Mouse (Mus musculus): ENCODE measurements around the gene Ankrd40. TPM values are rescaled to one million over a fixed set of nuclear protein-coding genes. Genes with fewer than 3 reads are reported as not detected.

Gene Ankrd40
- polyA plus RNA-seq, 1 experiment from 2014 or later: 11.8 TPM

DNA sequence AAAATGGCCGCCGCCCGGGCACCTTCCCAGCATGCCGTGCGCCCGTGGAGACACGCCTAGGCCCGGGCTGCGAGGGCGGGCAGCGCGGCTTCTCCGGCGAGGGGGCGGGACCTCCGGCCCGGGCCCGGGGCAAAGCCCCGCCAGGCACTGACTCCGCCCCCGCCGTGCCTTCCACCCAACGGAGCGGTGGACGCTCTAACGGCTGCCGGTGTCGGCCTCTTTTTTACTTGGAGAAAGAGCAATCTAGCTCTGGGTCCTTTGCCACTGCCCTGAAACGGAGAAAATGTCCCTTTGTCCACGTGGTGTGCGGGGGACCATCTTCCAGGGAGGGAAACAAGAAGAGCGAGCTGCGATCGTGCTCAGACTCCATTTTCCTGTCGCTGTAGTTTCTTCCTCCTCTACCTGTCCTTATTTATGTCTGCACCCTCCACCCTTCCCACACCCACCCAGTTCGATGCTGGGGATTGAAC, 5.8 kb upstream of the Ankrd40 start, which contains the start of gene Luc7l3:
Gene Luc7l3 (minus strand): TSS at position 58 of the 470 bp plus-strand sequence.
- Histone ChIP-seq H3K9me3 (ENCODE audit: control insufficient read depth, low read length) (no peaks in the 10 kb centered on the region), H3K27me3 (replicated peaks; ENCODE audit: control insufficient read depth, insufficient read depth, low read length) (no peaks in the 10 kb centered on the region), H3K27ac (ENCODE audit: low read length) (peak within 1 kb of the TSS; percentile 95), H3K4me1 (ENCODE audit: control insufficient read depth, insufficient read depth, low read length) (peaks cover 15% of the 10 kb centered on the region), H3K36me3 (ENCODE audit: control insufficient read depth, insufficient read depth, low read length) (no peaks in the 10 kb centered on the region), H3K9ac (ENCODE audit: low read depth, low read length) (peak within 1 kb of the TSS; percentile 100), H3K4me3 (ENCODE audit: low read length) (peak within 1 kb of the TSS; percentile 99), H3K4me2 (ENCODE audit: low read depth, low read length) (peak within 1 kb of the TSS; percentile 81)
- peak; percentile 96 for ATAC-seq
- WGBS: under 1% methylated on average over 36 of the region's 36 CpGs

DNA sequence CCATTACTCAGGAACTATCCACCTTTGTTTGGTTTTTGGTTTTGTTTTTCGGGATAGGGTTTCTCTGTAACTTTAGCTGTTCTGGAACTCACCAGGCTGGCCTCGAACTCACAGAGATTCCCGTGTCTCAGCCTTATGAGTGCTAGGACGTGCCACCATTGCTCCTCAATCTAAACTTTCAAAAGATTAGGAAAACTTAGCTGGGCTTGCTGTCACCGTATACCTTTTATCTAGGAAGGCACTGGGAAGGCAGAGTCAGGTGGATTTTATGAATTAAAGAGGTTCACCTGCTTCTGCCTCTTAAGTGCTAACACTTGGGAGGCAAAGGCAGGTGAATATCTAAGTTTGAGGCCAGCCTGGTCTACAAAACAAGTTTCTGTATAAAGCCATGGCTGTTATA, 5.2 kb upstream of the Ankrd40 start:
- peak overlapping the region; percentile 99 for H3K4me3 ChIP-seq (ENCODE audit: low read length)
- H3K4me2 ChIP-seq (ENCODE audit: low read depth, low read length): peak overlapping the region; percentile 81
- peak overlapping the region; percentile 100 for H3K9ac ChIP-seq (ENCODE audit: low read depth, low read length)
- no peak for ATAC-seq
- no peaks in the 10 kb centered on the region for H3K27me3 ChIP-seq (replicated peaks; ENCODE audit: control insufficient read depth, insufficient read depth, low read length)
- H3K27ac ChIP-seq (ENCODE audit: low read length): peak overlapping the region; percentile 95
- peaks cover 13% of the 10 kb centered on the region for H3K4me1 ChIP-seq (ENCODE audit: control insufficient read depth, insufficient read depth, low read length)
- no peaks in the 10 kb centered on the region for H3K36me3 ChIP-seq (ENCODE audit: control insufficient read depth, insufficient read depth, low read length)
- WGBS: 33% methylated on average over 5 of the region's 5 CpGs
- no peaks in the 10 kb centered on the region for H3K9me3 ChIP-seq (ENCODE audit: control insufficient read depth, low read length)

DNA sequence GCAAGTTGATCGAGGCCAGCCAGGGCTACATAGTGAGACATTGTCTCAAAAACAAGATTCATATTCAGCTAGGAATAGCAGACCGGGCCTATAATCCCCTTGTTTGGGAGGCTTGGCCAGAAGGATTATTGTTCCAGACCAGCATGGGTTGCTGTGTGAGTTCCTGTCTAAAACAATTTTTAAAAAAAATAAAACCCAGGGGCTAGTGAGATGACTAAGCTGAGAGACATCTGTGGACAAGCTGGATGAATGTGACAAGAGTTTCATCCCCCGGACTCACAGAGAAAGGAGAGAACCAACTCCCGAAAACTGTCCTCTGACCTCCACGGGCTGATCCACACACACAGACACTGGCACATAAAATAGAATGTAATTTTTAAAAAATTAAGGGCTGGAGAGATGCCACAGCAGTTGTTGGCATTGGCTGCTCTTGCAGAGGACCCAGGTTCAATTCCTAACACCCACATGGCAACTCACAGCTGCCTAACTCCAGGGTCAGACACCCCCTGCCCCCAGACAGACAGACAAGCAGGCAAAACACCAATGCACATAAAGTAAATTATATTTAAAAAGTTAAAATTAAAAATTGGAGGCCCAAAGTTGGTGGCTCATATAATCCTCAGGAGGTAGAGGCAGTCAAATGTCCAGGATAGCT, 4.4 kb upstream of the Ankrd40 start:
- no peak for ATAC-seq
- no peaks in the 10 kb centered on the region for H3K27me3 ChIP-seq (replicated peaks; ENCODE audit: control insufficient read depth, insufficient read depth, low read length)
- 81% methylated on average over 5 of the region's 5 CpGs for WGBS
- peaks cover 11% of the 10 kb centered on the region for H3K4me1 ChIP-seq (ENCODE audit: control insufficient read depth, insufficient read depth, low read length)
- H3K4me3 ChIP-seq (ENCODE audit: low read length): no peak overlapping the region
- H3K9me3 ChIP-seq (ENCODE audit: control insufficient read depth, low read length): no peaks in the 10 kb centered on the region
- no peak overlapping the region for H3K9ac ChIP-seq (ENCODE audit: low read depth, low read length)
- H3K4me2 ChIP-seq (ENCODE audit: low read depth, low read length): no peak overlapping the region
- H3K27ac ChIP-seq (ENCODE audit: low read length): no peak overlapping the region
- H3K36me3 ChIP-seq (ENCODE audit: control insufficient read depth, insufficient read depth, low read length): no peaks in the 10 kb centered on the region

DNA sequence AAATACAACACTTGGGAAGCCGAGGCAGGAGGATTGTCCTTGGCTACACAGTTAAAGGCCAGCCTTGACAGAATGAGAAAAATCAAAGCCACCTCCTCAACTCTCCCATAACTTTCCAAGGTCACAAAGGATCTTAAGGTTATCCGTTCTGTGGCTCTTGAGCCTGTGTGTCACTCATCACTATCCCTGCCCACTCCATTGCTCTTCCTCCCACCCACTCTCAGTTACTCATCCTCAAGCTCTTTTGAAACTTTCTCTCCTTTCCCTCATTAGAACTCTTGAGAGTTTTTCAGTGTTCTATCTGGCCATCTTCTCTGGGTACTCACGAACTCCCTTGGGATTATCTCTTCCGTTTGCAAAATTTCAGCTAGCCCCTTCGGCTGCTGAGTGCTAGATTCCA, 3.2 kb upstream of the Ankrd40 start:
- WGBS: 82% methylated on average over 5 of the region's 5 CpGs
- Histone ChIP-seq H3K4me2 (ENCODE audit: low read depth, low read length) (no peak overlapping the region), H3K36me3 (ENCODE audit: control insufficient read depth, insufficient read depth, low read length) (no peaks in the 10 kb centered on the region), H3K4me3 (ENCODE audit: low read length) (no peak overlapping the region), H3K4me1 (ENCODE audit: control insufficient read depth, insufficient read depth, low read length) (peaks cover 13% of the 10 kb centered on the region), H3K9ac (ENCODE audit: low read depth, low read length) (no peak overlapping the region), H3K27me3 (replicated peaks; ENCODE audit: control insufficient read depth, insufficient read depth, low read length) (no peaks in the 10 kb centered on the region), H3K27ac (ENCODE audit: low read length) (no peak overlapping the region), H3K9me3 (ENCODE audit: control insufficient read depth, low read length) (no peaks in the 10 kb centered on the region)
- ATAC-seq: no peak

DNA sequence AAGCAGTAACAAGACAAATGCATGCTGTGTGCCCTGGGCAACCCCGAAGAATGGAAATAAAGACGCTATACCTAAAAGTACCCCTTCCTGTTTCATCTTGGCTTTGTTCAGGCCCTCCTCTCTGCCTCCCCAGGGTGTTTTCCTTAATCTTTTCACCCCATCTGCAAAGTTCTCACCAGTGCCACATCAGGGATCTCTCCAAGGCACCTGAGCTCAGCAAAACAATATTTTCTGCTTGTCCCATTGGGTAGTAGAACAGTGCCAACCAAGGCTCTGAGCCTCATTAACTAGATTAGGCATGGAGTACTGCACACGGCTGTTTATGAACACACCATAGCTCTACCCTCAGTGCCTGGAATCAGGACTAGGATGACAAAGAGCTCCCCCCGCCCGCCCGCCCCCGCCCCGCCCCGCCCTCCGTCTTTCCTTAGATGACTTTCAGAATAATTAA, 815 bp upstream of the Ankrd40 start:
- ATAC-seq: no peak
- H3K4me2 ChIP-seq (ENCODE audit: low read depth, low read length): peak overlapping the region; percentile 41
- 9% methylated on average over 10 of the region's 10 CpGs for WGBS

DNA sequence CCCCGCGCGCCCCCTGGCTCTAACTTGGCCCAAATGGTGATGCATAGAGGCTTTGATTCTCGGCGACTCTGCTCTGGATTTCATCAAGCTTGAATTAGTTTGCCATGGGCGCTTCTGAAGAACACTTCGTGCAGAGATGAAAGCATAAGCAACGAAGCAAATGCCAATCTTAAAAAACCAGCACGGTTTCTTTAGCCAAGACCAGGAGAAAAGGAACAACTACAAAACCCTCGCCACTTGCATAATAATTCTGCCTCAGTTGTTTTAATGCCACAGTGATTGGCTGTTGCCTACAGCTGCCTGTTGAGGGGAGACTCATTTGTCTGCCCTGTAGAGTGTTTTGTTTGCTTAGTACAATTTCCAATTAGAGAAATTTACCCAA, 834 bp downstream of the Ankrd40 start:
- no peaks in the 10 kb centered on the region for H3K36me3 ChIP-seq (ENCODE audit: control insufficient read depth, insufficient read depth, low read length)
- ATAC-seq: no peak
- no peaks in the 10 kb centered on the region for H3K27me3 ChIP-seq (replicated peaks; ENCODE audit: control insufficient read depth, insufficient read depth, low read length)
- H3K9ac ChIP-seq (ENCODE audit: low read depth, low read length): peak overlapping the region; percentile 96
- H3K4me2 ChIP-seq (ENCODE audit: low read depth, low read length): peak overlapping the region; percentile 76
- H3K9me3 ChIP-seq (ENCODE audit: control insufficient read depth, low read length): no peaks in the 10 kb centered on the region
- peak overlapping the region; percentile 99 for H3K27ac ChIP-seq (ENCODE audit: low read length)
- 2% methylated on average over 10 of the region's 10 CpGs for WGBS
- peak overlapping the region; percentile 82 for H3K4me3 ChIP-seq (ENCODE audit: low read length)
- H3K4me1 ChIP-seq (ENCODE audit: control insufficient read depth, insufficient read depth, low read length): peaks cover 18% of the 10 kb centered on the region

More for the DNA sequence above, 815 bp upstream of the Ankrd40 start:
- Histone ChIP-seq H3K4me1 (ENCODE audit: control insufficient read depth, insufficient read depth, low read length) (peaks cover 13% of the 10 kb centered on the region), H3K9me3 (ENCODE audit: control insufficient read depth, low read length) (no peaks in the 10 kb centered on the region), H3K27me3 (replicated peaks; ENCODE audit: control insufficient read depth, insufficient read depth, low read length) (no peaks in the 10 kb centered on the region), H3K36me3 (ENCODE audit: control insufficient read depth, insufficient read depth, low read length) (no peaks in the 10 kb centered on the region), H3K4me3 (ENCODE audit: low read length) (peak overlapping the region; percentile 18; the same call in 1 of the 2 replicates), H3K9ac (ENCODE audit: low read depth, low read length) (peak overlapping the region; percentile 53; the same call in 1 of the 2 replicates), H3K27ac (ENCODE audit: low read length) (peak overlapping the region; percentile 83)

DNA sequence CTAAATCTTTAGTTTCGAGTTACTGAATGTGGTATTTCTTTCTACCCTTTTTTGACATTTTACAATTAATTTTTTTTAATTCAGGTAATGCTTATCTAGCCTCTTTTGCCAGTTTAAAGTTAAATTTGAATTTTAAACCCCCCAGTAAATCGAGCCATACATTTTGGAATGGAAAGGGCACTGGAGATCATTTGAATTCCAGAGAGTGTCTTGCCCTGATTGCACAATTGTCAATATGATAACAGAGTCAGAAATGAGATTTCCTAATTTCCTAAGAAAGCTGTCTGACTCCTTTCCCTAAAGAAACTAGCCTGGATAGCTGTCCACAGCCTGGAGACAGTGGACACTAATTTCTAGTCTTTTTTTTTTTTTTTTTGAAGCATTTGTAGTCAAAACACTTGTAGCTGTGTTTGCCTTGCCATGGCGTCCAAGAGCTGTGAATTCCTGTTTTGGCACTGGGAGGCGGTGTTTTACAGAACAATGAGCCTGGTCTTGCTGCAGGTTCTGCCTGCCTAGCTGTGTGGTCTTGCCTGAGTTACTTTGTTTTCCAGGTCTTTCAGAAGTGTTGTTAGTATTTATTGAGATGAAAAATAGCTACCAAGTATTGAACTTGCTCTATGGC, 1.6 kb downstream of the Ankrd40 start:
- no peaks in the 10 kb centered on the region for H3K9me3 ChIP-seq (ENCODE audit: control insufficient read depth, low read length)
- no peaks in the 10 kb centered on the region for H3K27me3 ChIP-seq (replicated peaks; ENCODE audit: control insufficient read depth, insufficient read depth, low read length)
- H3K36me3 ChIP-seq (ENCODE audit: control insufficient read depth, insufficient read depth, low read length): no peaks in the 10 kb centered on the region
- H3K9ac ChIP-seq (ENCODE audit: low read depth, low read length): no peak overlapping the region
- no peak overlapping the region for H3K4me3 ChIP-seq (ENCODE audit: low read length)
- H3K4me1 ChIP-seq (ENCODE audit: control insufficient read depth, insufficient read depth, low read length): peaks cover 22% of the 10 kb centered on the region
- 48% methylated on average over 4 of the region's 4 CpGs for WGBS
- ATAC-seq: no peak
- peak overlapping the region; percentile 50 for H3K27ac ChIP-seq (ENCODE audit: low read length)
- H3K4me2 ChIP-seq (ENCODE audit: low read depth, low read length): peak overlapping the region; percentile 30; the same call in 1 of the 2 replicates

DNA sequence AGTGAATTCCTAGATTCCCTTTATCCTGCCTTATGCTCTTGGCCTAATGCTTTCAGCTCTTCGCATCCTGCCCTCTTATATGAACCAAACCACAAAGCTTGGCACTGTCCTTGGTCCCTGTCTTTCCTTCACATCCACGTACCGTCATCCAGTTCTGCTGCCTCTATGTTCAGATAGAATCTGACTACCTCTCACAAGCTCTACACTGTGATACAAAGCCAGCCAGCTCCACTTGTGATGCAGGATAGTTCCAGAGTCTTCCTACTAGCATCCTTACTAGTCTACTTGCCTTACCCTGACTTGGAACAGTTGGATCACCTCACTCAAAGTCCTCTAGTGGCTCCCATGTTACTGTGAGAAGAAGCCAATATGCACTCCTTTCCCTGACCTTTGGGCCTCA, 2.4 kb downstream of the Ankrd40 start:
- Histone ChIP-seq H3K27ac (ENCODE audit: low read length) (peak overlapping the region; percentile 90), H3K27me3 (replicated peaks; ENCODE audit: control insufficient read depth, insufficient read depth, low read length) (no peaks in the 10 kb centered on the region), H3K9ac (ENCODE audit: low read depth, low read length) (no peak overlapping the region), H3K4me1 (ENCODE audit: control insufficient read depth, insufficient read depth, low read length) (peaks cover 24% of the 10 kb centered on the region), H3K4me3 (ENCODE audit: low read length) (peak overlapping the region; percentile 1; the same call in 1 of the 2 replicates), H3K9me3 (ENCODE audit: control insufficient read depth, low read length) (no peaks in the 10 kb centered on the region), H3K36me3 (ENCODE audit: control insufficient read depth, insufficient read depth, low read length) (no peaks in the 10 kb centered on the region), H3K4me2 (ENCODE audit: low read depth, low read length) (0 out of 2 replicates have a peak overlapping the region, but pooled peaks have one; percentile 13)
- ATAC-seq: no peak; the same call in none of the 2 replicates
- 85% methylated on average over 3 of the region's 3 CpGs for WGBS

DNA sequence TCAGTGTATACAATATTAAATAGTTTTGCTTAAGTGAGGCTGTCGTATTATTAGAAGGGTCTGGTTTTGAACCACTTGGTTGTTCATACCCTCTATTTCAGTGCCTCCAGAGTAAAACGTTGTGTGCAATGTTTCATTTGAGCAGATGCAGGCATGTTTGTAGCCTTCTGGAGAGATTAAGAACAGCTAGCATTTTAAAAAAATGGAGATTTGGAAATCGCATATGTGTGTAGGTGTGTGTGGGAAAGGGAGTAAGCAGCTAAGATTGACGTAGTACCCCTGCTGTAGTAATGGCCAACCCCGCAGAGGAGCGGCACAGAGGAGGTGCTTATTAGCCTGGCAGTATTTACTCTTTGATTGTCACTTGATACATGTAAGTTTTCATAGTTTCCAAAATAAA, 4.9 kb downstream of the Ankrd40 start:
- H3K4me2 ChIP-seq (ENCODE audit: low read depth, low read length): no peak overlapping the region
- H3K27ac ChIP-seq (ENCODE audit: low read length): no peak overlapping the region
- no peaks in the 10 kb centered on the region for H3K27me3 ChIP-seq (replicated peaks; ENCODE audit: control insufficient read depth, insufficient read depth, low read length)
- no peaks in the 10 kb centered on the region for H3K36me3 ChIP-seq (ENCODE audit: control insufficient read depth, insufficient read depth, low read length)
- no peak overlapping the region for H3K4me3 ChIP-seq (ENCODE audit: low read length)
- no peaks in the 10 kb centered on the region for H3K9me3 ChIP-seq (ENCODE audit: control insufficient read depth, low read length)
- ATAC-seq: no peak
- H3K9ac ChIP-seq (ENCODE audit: low read depth, low read length): no peak overlapping the region
- peaks cover 18% of the 10 kb centered on the region for H3K4me1 ChIP-seq (ENCODE audit: control insufficient read depth, insufficient read depth, low read length)
- 80% methylated on average over 6 of the region's 6 CpGs for WGBS
